Mouse (Mus musculus) intestine, embryonic 14.5 days (tissue): ENCODE data around the gene Creb3. TPM values are rescaled to one million over a fixed set of nuclear protein-coding genes. Genes with fewer than 3 reads are reported as not detected.

ENCODE experiments used
- ATAC-seq: fragments of 200-750 bp; cut with Nextera tagmentation; replicated peaks from 2 replicates; pipeline ENCODE4 v1.8.0; 2017; ENCODE audit warnings: low read depth, moderate number of reproducible peaks, moderate TSS enrichment, moderate library complexity; ENCODE audit not compliant: low FRiP score, low TSS enrichment
- DNase-seq: peaks from one replicate; pipeline ENCODE4 v3.0.0-alpha.2; 2018; ENCODE audit warnings: low spot score
- H3K27ac ChIP-seq: fragments of 300-500 bp; sonication (generic); 2 replicates; pipeline ENCODE4 v1.5.1; 2014; ENCODE audit warnings: low read depth, mild to moderate bottlenecking, control low read depth
- H3K27me3 ChIP-seq: fragments of 300-500 bp; sonication (generic); replicated peaks from 2 replicates; pipeline ENCODE4 v1.6.1; 2014; ENCODE audit warnings: low read length, control low read depth; ENCODE audit not compliant: control insufficient read depth, insufficient read depth
- H3K36me3 ChIP-seq: fragments of 300-500 bp; sonication (generic); 2 replicates; pipeline ENCODE4 v1.6.1; 2014; ENCODE audit warnings: low read length, control low read depth; ENCODE audit not compliant: control insufficient read depth, insufficient read depth
- H3K4me1 ChIP-seq: fragments of 300-500 bp; sonication (generic); replicated peaks from 2 replicates; pipeline ENCODE4 v1.6.1; 2014; ENCODE audit warnings: low read length, control low read depth, mixed read lengths; ENCODE audit not compliant: control insufficient read depth, insufficient read depth
- H3K4me2 ChIP-seq: fragments of 300-500 bp; sonication (generic); 2 replicates; pipeline ENCODE4 v1.6.1; 2014; ENCODE audit warnings: low read length
- H3K4me3 ChIP-seq: fragments of 300-500 bp; sonication (generic); 2 replicates; pipeline ENCODE4 v1.5.1; 2014; ENCODE audit warnings: low read depth, low read length, control low read depth, mixed read lengths
- H3K9ac ChIP-seq: fragments of 300-500 bp; sonication (generic); 2 replicates; pipeline ENCODE4 v1.6.1; 2014; ENCODE audit warnings: mild to moderate bottlenecking, low read length
- H3K9me3 ChIP-seq: fragments of 300-500 bp; sonication (generic); 2 replicates; pipeline ENCODE4 v1.6.1; 2016; ENCODE audit warnings: low read length, control low read depth; ENCODE audit not compliant: control insufficient read depth
- WGBS: fragments of 180-500 bp; shearing (Covaris S2); extraction: QIAGEN DNeasy Blood & Tissue Kit; methylation state at CpG from one replicate; pipeline ENCODE4 v1.1.7; 2014; 5-methylcytosine and 5-hydroxymethylcytosine counted together
- polyA plus RNA-seq: library from polyadenylated mRNA; unstranded; fragments of >200 nt; fragmentation: Nextera tagmentation; extraction: Ambion mirVana; gene quantifications from 2 replicates; pipeline ENCODE4 v1.2.1, GENCODE M21; 2014

Gene Creb3
- polyA plus RNA-seq, 1 experiment from 2014 or later, result 68.6 TPM

- Histone ChIP-seq H3K4me2 (peak overlapping the region; percentile 75), H3K9me3 (no peaks in the 10 kb centered on the region), H3K27ac (no peak overlapping the region), H3K4me1 (peaks cover 53% of the 10 kb centered on the region), H3K4me3 (peak overlapping the region; percentile 84), H3K36me3 (peaks cover 29% of the 10 kb centered on the region), H3K9ac (peak overlapping the region; percentile 29; the same call in 1 of the 2 replicates), H3K27me3 (no peaks in the 10 kb centered on the region)
- 28% methylated on average over 6 of the region's 6 CpGs for WGBS
- DNase-seq, result no peak
- no peak for ATAC-seq
Observed at GRCm38 (mm10) chr4:43560243-43560611, 1.9 kb upstream of the Creb3 start.

DNA sequence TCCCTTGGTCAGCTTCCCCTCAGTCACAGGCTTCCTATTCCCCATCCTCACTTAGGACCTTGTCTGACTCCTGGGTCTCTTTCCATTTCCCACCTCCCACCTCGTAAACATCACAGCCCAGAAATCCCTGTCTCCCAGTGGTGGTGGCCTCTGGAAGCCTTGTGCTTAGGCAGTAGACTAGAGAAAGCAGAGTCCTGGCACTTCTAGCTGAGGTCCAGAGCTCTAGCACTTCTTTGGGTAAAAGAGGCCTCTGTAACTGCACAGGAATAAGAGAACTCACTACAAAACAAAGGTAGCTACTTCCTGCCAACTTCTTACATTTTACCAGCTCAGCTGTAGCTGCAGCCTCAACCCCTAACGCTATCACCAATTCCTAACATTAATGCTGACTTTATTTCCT is 1.2 kb upstream of the Creb3 start:
- Histone ChIP-seq H3K4me1 (peaks cover 53% of the 10 kb centered on the region), H3K4me3 (peak overlapping the region; percentile 84), H3K27me3 (no peaks in the 10 kb centered on the region), H3K9me3 (no peaks in the 10 kb centered on the region), H3K27ac (peak overlapping the region; percentile 99), H3K9ac (peak overlapping the region; percentile 92), H3K36me3 (peaks cover 29% of the 10 kb centered on the region), H3K4me2 (peak overlapping the region; percentile 75)
- DNase-seq (no peak), ATAC-seq (no peak)
- 13% methylated on average over 2 of the region's 2 CpGs for WGBS

DNA sequence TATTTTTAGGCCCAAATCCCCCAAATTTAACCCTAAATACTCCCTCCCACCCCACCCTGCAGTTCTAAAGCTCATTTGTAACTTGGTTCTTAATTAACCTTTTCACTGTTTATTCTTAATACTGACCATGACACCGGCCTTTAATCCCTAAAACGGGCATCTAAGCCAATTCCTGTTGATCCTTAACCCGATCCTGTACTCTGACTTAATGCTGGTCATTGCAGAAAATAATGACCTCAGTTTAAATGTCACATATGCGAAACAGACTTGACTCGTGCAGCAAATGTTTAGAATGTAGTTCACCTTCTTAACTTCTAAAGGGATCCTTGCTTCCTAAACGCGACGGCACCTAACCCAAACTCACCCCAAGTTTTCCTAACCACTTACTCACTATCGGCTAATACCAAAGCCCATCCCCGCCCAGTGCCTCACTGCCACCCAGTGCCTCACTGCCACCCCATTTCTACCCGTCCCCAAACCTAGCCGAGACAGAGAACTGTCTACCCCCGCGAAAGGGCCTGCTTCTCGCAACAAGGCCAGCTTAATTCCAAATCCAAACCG is 616 bp upstream of the Creb3 start:
- Histone ChIP-seq H3K4me1 (peaks cover 53% of the 10 kb centered on the region), H3K9ac (peak overlapping the region; percentile 92), H3K4me2 (peak overlapping the region; percentile 75), H3K36me3 (peaks cover 29% of the 10 kb centered on the region), H3K9me3 (no peaks in the 10 kb centered on the region), H3K27me3 (no peaks in the 10 kb centered on the region), H3K27ac (peak overlapping the region; percentile 99), H3K4me3 (peak overlapping the region; percentile 84)
- ATAC-seq (no peak), DNase-seq (no peak)
- WGBS, result 1% methylated on average over 16 of the region's 16 CpGs

DNA sequence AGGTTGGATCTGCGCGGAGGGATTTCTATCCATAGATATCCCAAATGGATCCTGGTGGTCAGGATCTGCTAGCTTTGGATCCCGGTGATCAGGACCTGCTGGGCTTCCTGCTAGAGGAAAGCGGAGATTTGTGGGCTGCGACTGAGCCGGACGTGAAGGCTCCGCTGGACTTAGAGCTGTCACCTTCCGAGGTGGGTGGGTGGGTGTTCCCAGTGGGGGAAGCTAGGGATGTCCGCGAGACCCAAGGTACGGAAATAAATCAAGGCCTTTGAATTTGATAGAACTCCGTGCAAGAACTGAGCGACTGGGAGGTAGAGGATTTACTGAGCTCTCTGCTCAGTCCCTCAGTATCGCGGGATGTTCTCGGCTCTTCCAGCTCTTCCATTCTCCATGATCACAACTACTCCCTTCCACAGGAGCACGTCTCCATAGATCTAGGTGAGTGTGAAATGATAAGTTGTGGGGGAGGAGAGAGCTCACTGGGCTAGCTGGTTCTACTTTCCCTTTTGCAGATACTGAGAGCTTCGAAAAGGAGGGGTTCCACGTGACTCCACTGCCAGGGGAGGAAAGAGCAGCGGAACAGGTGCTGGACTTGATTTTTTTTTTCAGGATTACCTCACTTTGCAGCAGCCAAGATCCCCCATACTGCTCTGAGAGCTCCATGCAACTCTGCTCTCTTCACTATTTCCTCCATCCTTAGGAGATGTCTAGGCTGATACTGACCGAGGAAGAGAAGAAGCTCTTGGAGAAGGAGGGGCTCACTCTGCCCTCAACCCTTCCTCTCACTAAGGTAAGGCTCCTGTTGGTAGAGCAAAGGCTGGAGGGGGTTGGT is 853 bp downstream of the Creb3 start:
- DNase-seq (peak; percentile 60), ATAC-seq (peak; percentile 16; the same call in 1 of the 2 replicates)
- Histone ChIP-seq H3K27me3 (no peaks in the 10 kb centered on the region), H3K27ac (peak overlapping the region; percentile 99), H3K4me2 (peak overlapping the region; percentile 75), H3K36me3 (peaks cover 35% of the 10 kb centered on the region), H3K4me3 (peak overlapping the region; percentile 84), H3K9ac (peak overlapping the region; percentile 92), H3K4me1 (peaks cover 44% of the 10 kb centered on the region), H3K9me3 (no peaks in the 10 kb centered on the region)
- 9% methylated on average over 22 of the region's 22 CpGs for WGBS

DNA sequence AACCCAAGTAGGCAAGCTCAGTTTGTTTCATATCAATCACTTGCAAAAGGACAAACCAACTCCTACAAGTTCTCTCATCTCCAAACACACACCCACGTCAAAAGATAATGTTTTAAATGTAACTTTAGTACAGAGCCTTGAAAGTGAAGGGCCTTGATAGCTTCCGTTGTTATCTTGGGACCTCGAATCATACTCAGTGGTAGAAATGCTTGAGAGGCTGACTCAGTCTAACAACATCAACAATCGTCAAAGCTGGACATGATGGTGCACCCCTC is 1.4 kb downstream of the Creb3 start:
- H3K4me2 ChIP-seq, result peak overlapping the region; percentile 75
- no peaks in the 10 kb centered on the region for H3K9me3 ChIP-seq
- 77% methylated on average over 4 of the region's 4 CpGs for WGBS
- H3K4me3 ChIP-seq, result peak overlapping the region; percentile 84
- H3K27ac ChIP-seq, result no peak overlapping the region
- ATAC-seq, result no peak
- H3K36me3 ChIP-seq, result peaks cover 40% of the 10 kb centered on the region
- H3K27me3 ChIP-seq, result no peaks in the 10 kb centered on the region
- H3K9ac ChIP-seq, result peak overlapping the region; percentile 92
- DNase-seq, result no peak
- peaks cover 39% of the 10 kb centered on the region for H3K4me1 ChIP-seq

- Histone ChIP-seq H3K4me2 (no peak overlapping the region; the same call in 1 of the 2 replicates), H3K4me1 (peaks cover 33% of the 10 kb centered on the region), H3K4me3 (no peak overlapping the region), H3K9me3 (no peaks in the 10 kb centered on the region), H3K9ac (no peak overlapping the region), H3K27ac (no peak overlapping the region), H3K36me3 (peaks cover 47% of the 10 kb centered on the region), H3K27me3 (no peaks in the 10 kb centered on the region)
- DNase-seq, result no peak
- 39% methylated on average over 2 of the region's 2 CpGs for WGBS
- no peak for ATAC-seq
Observed at GRCm38 (mm10) chr4:43564231-43564630, 2.1 kb downstream of the Creb3 start.

DNA sequence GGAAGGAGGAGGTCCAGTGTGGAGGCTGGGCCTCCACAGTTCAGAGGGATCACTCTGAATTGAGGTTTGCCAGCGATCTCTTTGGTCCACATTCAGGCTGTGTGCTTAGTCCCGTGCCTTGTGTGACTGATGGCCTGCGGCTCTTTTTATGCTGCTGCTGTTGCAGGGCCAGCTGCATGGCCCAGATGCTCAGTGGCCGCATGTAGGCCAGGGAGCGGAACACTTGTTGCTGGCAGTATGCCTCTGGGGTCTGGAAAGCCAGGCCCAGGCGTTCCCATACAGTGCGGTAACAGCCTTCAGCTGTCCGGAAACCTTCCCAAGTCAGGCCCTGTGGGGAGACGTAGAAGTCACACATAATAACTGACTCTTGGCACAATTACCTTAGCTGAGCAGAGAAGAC is 5.0 kb downstream of the Creb3 start:
- no peak for DNase-seq
- H3K4me1 ChIP-seq, result peaks cover 14% of the 10 kb centered on the region; the same call in 1 of the 2 replicates
- no peak overlapping the region for H3K4me2 ChIP-seq
- no peaks in the 10 kb centered on the region for H3K9me3 ChIP-seq
- WGBS, result 93% methylated on average over 9 of the region's 9 CpGs
- H3K36me3 ChIP-seq, result peaks cover 76% of the 10 kb centered on the region
- ATAC-seq, result no peak
- H3K27ac ChIP-seq, result no peak overlapping the region
- H3K9ac ChIP-seq, result no peak overlapping the region
- no peak overlapping the region for H3K4me3 ChIP-seq
- no peaks in the 10 kb centered on the region for H3K27me3 ChIP-seq

GRCm38 (mm10) chr4:43571395-43572045 is 9.4 kb downstream of the Creb3 start:
- Histone ChIP-seq H3K36me3 (peaks cover 71% of the 10 kb centered on the region), H3K4me2 (no peak overlapping the region), H3K4me1 (peaks cover 13% of the 10 kb centered on the region), H3K27ac (no peak overlapping the region), H3K27me3 (no peaks in the 10 kb centered on the region), H3K4me3 (no peak overlapping the region), H3K9me3 (no peaks in the 10 kb centered on the region), H3K9ac (no peak overlapping the region)
- ATAC-seq (no peak), DNase-seq (no peak)
- WGBS, result 88% methylated on average over 6 of the region's 6 CpGs
